Mouse (Mus musculus) olfactory bulb, adult 2 months (tissue): ENCODE measurements around the gene 1110008L16Rik.

Source experiments
- CTCF ChIP-seq: fragments of 200-500 bp; IDR thresholded peaks from 2 replicates; pipeline ENCODE4 v1.5.1; 2012; ENCODE audit warnings: low read depth, mild to moderate bottlenecking, low read length, moderate library complexity; ENCODE audit not compliant: insufficient read depth
- POLR2A ChIP-seq: fragments of 200-500 bp; IDR thresholded peaks from 2 replicates; pipeline ENCODE4 v1.6.1; 2012; ENCODE audit warnings: mild to moderate bottlenecking, low read depth, low read length, moderate library complexity; ENCODE audit not compliant: insufficient read depth

DNA sequence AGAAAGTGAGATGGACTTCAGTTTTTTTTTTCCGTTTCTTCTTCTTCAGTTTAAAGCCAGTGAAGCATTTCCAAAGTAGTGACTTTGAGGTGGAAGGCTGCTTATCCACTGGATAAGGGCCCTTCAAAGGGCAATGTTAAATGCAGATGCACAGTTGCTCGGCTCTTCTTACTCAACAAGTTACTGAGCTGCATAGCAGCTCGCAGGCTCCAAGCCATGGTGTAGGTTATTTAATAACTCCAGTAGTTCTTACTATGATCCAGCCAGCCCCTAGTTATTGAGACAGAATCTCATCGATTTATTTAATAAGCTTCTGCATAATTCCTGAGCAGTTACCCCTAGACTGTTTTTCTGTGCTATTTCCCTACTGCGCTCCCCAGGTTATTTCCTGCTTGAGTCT, 115.9 kb downstream of the 1110008L16Rik start:
- TF ChIP-seq CTCF (no peak), POLR2A (no peak)
